Mouse (Mus musculus) forebrain, embryonic 14.5 days (tissue): Measurements from ENCODE around the gene Cd3d. TPM values are rescaled to one million over a fixed set of nuclear protein-coding genes. Genes with fewer than 3 reads are reported as not detected.

Source experiments
- ATAC-seq: fragments of 200-750 bp; cut with Nextera tagmentation; 2 replicates; pipeline ENCODE4 v1.8.0; 2017; ENCODE audit warnings: mild to moderate bottlenecking, moderate library complexity
- DNase-seq: peaks from one replicate; pipeline ENCODE4 v3.0.0-alpha.2; 2015; ENCODE audit warnings: low spot score
- H3K27ac ChIP-seq: fragments of 300-500 bp; sonication (generic); 2 replicates; pipeline ENCODE4 v1.5.1; 2014; ENCODE audit warnings: low read depth, mild to moderate bottlenecking, control low read depth, low read length, moderate library complexity
- H3K27me3 ChIP-seq: fragments of 300-500 bp; sonication (generic); replicated peaks from 2 replicates; pipeline ENCODE4 v1.6.1; 2014; ENCODE audit warnings: low read length, control low read depth, mixed read lengths; ENCODE audit not compliant: control insufficient read depth, insufficient read depth
- H3K36me3 ChIP-seq: fragments of 300-500 bp; sonication (generic); 2 replicates; pipeline ENCODE4 v1.6.1; 2014; ENCODE audit warnings: low read length, control low read depth; ENCODE audit not compliant: control insufficient read depth, insufficient read depth
- H3K4me1 ChIP-seq: fragments of 300-500 bp; sonication (generic); 2 replicates; pipeline ENCODE4 v1.6.1; 2014; ENCODE audit warnings: antibody characterized with exemption, low read length, control low read depth; ENCODE audit not compliant: control insufficient read depth, insufficient read depth
- H3K4me2 ChIP-seq: fragments of 300-500 bp; sonication (generic); 2 replicates; pipeline ENCODE4 v1.6.1; 2014; ENCODE audit warnings: mild to moderate bottlenecking, control low read depth, low read length
- H3K4me3 ChIP-seq: fragments of 300-500 bp; sonication (generic); 2 replicates; pipeline ENCODE4 v1.5.1; 2014; ENCODE audit warnings: low read depth, low read length, control low read depth
- H3K9ac ChIP-seq: fragments of 300-500 bp; sonication (generic); 2 replicates; pipeline ENCODE4 v1.6.1; 2014; ENCODE audit warnings: mild to moderate bottlenecking, low read length, control low read depth, moderate library complexity
- H3K9me3 ChIP-seq: fragments of 300-500 bp; sonication (generic); replicated peaks from 2 replicates; pipeline ENCODE4 v1.6.1; 2016; ENCODE audit warnings: low read length, control low read depth, mixed read lengths; ENCODE audit not compliant: control insufficient read depth
- WGBS: fragments of 180-500 bp; shearing (Covaris S2); extraction: QIAGEN DNeasy Blood & Tissue Kit; methylation state at CpG from one replicate; pipeline ENCODE4 v1.1.7; 2014; 5-methylcytosine and 5-hydroxymethylcytosine counted together
- polyA plus RNA-seq: library from polyadenylated mRNA; unstranded; fragments of >200 nt; fragmentation: Nextera tagmentation; extraction: Ambion mirVana; gene quantifications from 2 replicates; pipeline ENCODE4 v1.2.1, GENCODE M21; 2014

Gene Cd3d
- polyA plus RNA-seq, 1 experiment from 2014 or later, result not detected

GRCm38 (mm10) chr9:44985721-44986161 is 4.2 kb downstream of the Cd3d start:
- Histone ChIP-seq H3K36me3 (no peaks in the 10 kb centered on the region), H3K4me1 (no peaks in the 10 kb centered on the region), H3K9me3 (no peaks in the 10 kb centered on the region), H3K4me2 (no peak overlapping the region), H3K4me3 (no peak overlapping the region), H3K9ac (no peak overlapping the region), H3K27me3 (no peaks in the 10 kb centered on the region), H3K27ac (no peak overlapping the region)
- ATAC-seq (no peak), DNase-seq (no peak)
- 81% methylated on average over 3 of the region's 3 CpGs for WGBS

GRCm38 (mm10) chr9:44986242-44986781 is 4.7 kb downstream of the Cd3d start:
- Histone ChIP-seq H3K4me2 (no peak overlapping the region), H3K4me3 (no peak overlapping the region), H3K27ac (no peak overlapping the region), H3K4me1 (no peaks in the 10 kb centered on the region), H3K9me3 (no peaks in the 10 kb centered on the region), H3K27me3 (no peaks in the 10 kb centered on the region), H3K9ac (no peak overlapping the region), H3K36me3 (no peaks in the 10 kb centered on the region)
- ATAC-seq (no peak), DNase-seq (no peak)
- 66% methylated on average over 14 of the region's 14 CpGs for WGBS

GRCm38 (mm10) chr9:44986976-44987375 is 5.4 kb downstream of the Cd3d start:
- no peaks in the 10 kb centered on the region for H3K4me1 ChIP-seq
- no peak overlapping the region for H3K27ac ChIP-seq
- ATAC-seq, result no peak
- no peak overlapping the region for H3K4me2 ChIP-seq
- no peaks in the 10 kb centered on the region for H3K9me3 ChIP-seq
- H3K9ac ChIP-seq, result no peak overlapping the region
- WGBS, result 79% methylated on average over 5 of the region's 5 CpGs
- no peak for DNase-seq
- no peaks in the 10 kb centered on the region for H3K36me3 ChIP-seq
- no peak overlapping the region for H3K4me3 ChIP-seq
- no peaks in the 10 kb centered on the region for H3K27me3 ChIP-seq

GRCm38 (mm10) chr9:44991821-44992220 is 10.2 kb downstream of the Cd3d start:
- Histone ChIP-seq H3K4me1 (no peaks in the 10 kb centered on the region), H3K9me3 (no peaks in the 10 kb centered on the region), H3K4me3 (no peak overlapping the region), H3K36me3 (no peaks in the 10 kb centered on the region), H3K27ac (no peak overlapping the region), H3K27me3 (no peaks in the 10 kb centered on the region), H3K9ac (no peak overlapping the region), H3K4me2 (no peak overlapping the region)
- DNase-seq, result no peak
- no peak for ATAC-seq
- WGBS, result 84% methylated on average over 2 of the region's 2 CpGs

GRCm38 (mm10) chr9:44992271-44992670 is 10.7 kb downstream of the Cd3d start:
- ATAC-seq, result no peak
- DNase-seq, result no peak
- Histone ChIP-seq H3K9ac (no peak overlapping the region), H3K4me1 (no peaks in the 10 kb centered on the region), H3K36me3 (no peaks in the 10 kb centered on the region), H3K4me2 (no peak overlapping the region), H3K27me3 (no peaks in the 10 kb centered on the region), H3K4me3 (no peak overlapping the region), H3K9me3 (no peaks in the 10 kb centered on the region), H3K27ac (no peak overlapping the region)

GRCm38 (mm10) chr9:44993268-44993667 is 11.7 kb downstream of the Cd3d start:
- H3K27ac ChIP-seq, result no peak overlapping the region
- no peak overlapping the region for H3K9ac ChIP-seq
- no peaks in the 10 kb centered on the region for H3K27me3 ChIP-seq
- 91% methylated on average over 2 of the region's 2 CpGs for WGBS
- H3K4me3 ChIP-seq, result no peak overlapping the region
- ATAC-seq, result no peak
- DNase-seq, result no peak
- H3K36me3 ChIP-seq, result no peaks in the 10 kb centered on the region
- H3K4me2 ChIP-seq, result no peak overlapping the region
- H3K9me3 ChIP-seq, result no peaks in the 10 kb centered on the region
- H3K4me1 ChIP-seq, result no peaks in the 10 kb centered on the region

- no peaks in the 10 kb centered on the region for H3K9me3 ChIP-seq
- H3K36me3 ChIP-seq, result no peaks in the 10 kb centered on the region
- no peak overlapping the region for H3K4me2 ChIP-seq
- WGBS, result 79% methylated on average over 4 of the region's 4 CpGs
- no peaks in the 10 kb centered on the region for H3K4me1 ChIP-seq
- no peak overlapping the region for H3K27ac ChIP-seq
- DNase-seq (no peak), ATAC-seq (no peak)
- no peak overlapping the region for H3K4me3 ChIP-seq
- H3K9ac ChIP-seq, result no peak overlapping the region
- H3K27me3 ChIP-seq, result no peaks in the 10 kb centered on the region
Measured at GRCm38 (mm10) chr9:44994962-44995361, 13.4 kb downstream of the Cd3d start.

- no peak overlapping the region for H3K4me2 ChIP-seq
- H3K9ac ChIP-seq, result no peak overlapping the region
- no peak overlapping the region for H3K27ac ChIP-seq
- ATAC-seq, result no peak
- 94% methylated on average over 7 of the region's 7 CpGs for WGBS
- H3K27me3 ChIP-seq, result no peaks in the 10 kb centered on the region
- DNase-seq, result no peak
- no peaks in the 10 kb centered on the region for H3K4me1 ChIP-seq
- H3K9me3 ChIP-seq, result no peaks in the 10 kb centered on the region
- no peaks in the 10 kb centered on the region for H3K36me3 ChIP-seq
- H3K4me3 ChIP-seq, result no peak overlapping the region
Measured at GRCm38 (mm10) chr9:44996590-44996989, 15.0 kb downstream of the Cd3d start.

GRCm38 (mm10) chr9:44998138-44998537 is 16.6 kb downstream of the Cd3d start:
- DNase-seq, result no peak
- Histone ChIP-seq H3K27ac (no peak overlapping the region), H3K4me2 (no peak overlapping the region), H3K9ac (no peak overlapping the region), H3K36me3 (no peaks in the 10 kb centered on the region), H3K4me3 (no peak overlapping the region), H3K4me1 (no peaks in the 10 kb centered on the region), H3K27me3 (no peaks in the 10 kb centered on the region), H3K9me3 (no peaks in the 10 kb centered on the region)
- WGBS, result 90% methylated on average over 11 of the region's 11 CpGs
- ATAC-seq, result no peak
